Mouse (Mus musculus) neutrophil, adult 5-6 weeks (primary cell): ENCODE results near the gene Naa60. TPM values are rescaled to one million over a fixed set of nuclear protein-coding genes. Genes with fewer than 3 reads are reported as not detected.
"Not testable (repeated sequence)": the region's sequence is repeated elsewhere in the genome, so short reads cannot be mapped to it uniquely, and the experiment has no call there.

Experiments
- ATAC-seq: fragments of 151-379, 151-347 bp; 2 replicates; pipeline ENCODE4 v1.8.0; 2017; ENCODE audit warnings: mild to moderate bottlenecking, moderate TSS enrichment; ENCODE audit not compliant: insufficient number of reproducible peaks, poor library complexity, low FRiP score, severe bottlenecking; ENCODE audit errors: extremely low read depth
- total RNA-seq: library from RNA; stranded (forward); fragments of 200-1000 nt; gene quantifications from 2 replicates; pipeline ENCODE4 v1.2.3, GENCODE M21; 2017

Naa60 gene
- total RNA-seq = 77.7 and 107 TPM in 2 replicates

- peak; percentile 94 for ATAC-seq
Observed at GRCm38 (mm10) chr16:3872216-3873047, at the start of gene Naa60. TSS of gene Naa60 (plus strand) at chr16:3872375.

- ATAC-seq = no peak
Observed at GRCm38 (mm10) chr16:3828021-3828420, 44.2 kb upstream of the Naa60 start.

GRCm38 (mm10) chr16:3829727-3830126 lies 42.4 kb upstream of the Naa60 start:
- ATAC-seq = no peak

- no peak for ATAC-seq
Observed at GRCm38 (mm10) chr16:3830588-3831109, 41.5 kb upstream of the Naa60 start, which contains the start of gene Olfr15. TSS of gene Olfr15 (plus strand) at chr16:3830878.

- ATAC-seq = no peak
Observed at GRCm38 (mm10) chr16:3835461-3835860, 36.7 kb upstream of the Naa60 start.

GRCm38 (mm10) chr16:3839157-3839885 lies 32.9 kb upstream of the Naa60 start:
- ATAC-seq = peak; percentile 53; the same call in 1 of the 2 replicates

GRCm38 (mm10) chr16:3842989-3843388 lies 29.2 kb upstream of the Naa60 start:
- ATAC-seq = no peak

GRCm38 (mm10) chr16:3843796-3844195 lies 28.4 kb upstream of the Naa60 start:
- ATAC-seq = no peak

GRCm38 (mm10) chr16:3846711-3847518 lies 25.3 kb upstream of the Naa60 start, which contains the start of gene Zfp174:
TSS of gene Zfp174 (plus strand) at chr16:3847268.
- peak; percentile 100 for ATAC-seq

GRCm38 (mm10) chr16:3847871-3848270 lies 24.3 kb upstream of the Naa60 start:
- no peak for ATAC-seq

GRCm38 (mm10) chr16:3848416-3848815 lies 23.8 kb upstream of the Naa60 start:
- no peak for ATAC-seq

- not testable (repeated sequence) for ATAC-seq
Observed at GRCm38 (mm10) chr16:3851301-3851700, 20.9 kb upstream of the Naa60 start.

- ATAC-seq = no peak
Observed at GRCm38 (mm10) chr16:3852586-3852985, 19.6 kb upstream of the Naa60 start.

- no peak for ATAC-seq
Observed at GRCm38 (mm10) chr16:3854437-3855182, 17.6 kb upstream of the Naa60 start.

GRCm38 (mm10) chr16:3855776-3856175 lies 16.4 kb upstream of the Naa60 start:
- ATAC-seq = no peak

- no peak for ATAC-seq
Observed at GRCm38 (mm10) chr16:3859254-3859653, 12.9 kb upstream of the Naa60 start.

GRCm38 (mm10) chr16:3871815-3872214 lies 360 bp upstream of the Naa60 start:
- peak; percentile 42 for ATAC-seq

- ATAC-seq = no peak
Observed at GRCm38 (mm10) chr16:3876346-3876745, 4.2 kb downstream of the Naa60 start.
